Comparison of ENCODE assay signal across 27 mouse cellular contexts in genomic region chr9:58371914-58372313, GRCm38 (mm10). TPM values are rescaled to one million over a fixed set of nuclear protein-coding genes. Genes with fewer than 3 reads are reported as not detected.
DNase-seq lines count a peak whose midpoint lies in the region; ATAC-seq and TF ChIP-seq lines count a peak whose summit lies in the region.
"Had no signal": no experiment of that assay in that cellular context is flagged by ENCODE, and none has a peak within 500 bp of the region (broad histone marks: within the 10 kb centered on the region; RNA-seq: fewer than 3 reads in every experiment).

No protein-coding gene starts in this region.

- no peak overlapping the region for H3K9ac ChIP-seq in kidney, postnatal 0 days (ENCODE audit: low read depth, low read length)
- no peak overlapping the region for H3K9ac ChIP-seq in kidney, embryonic 16.5 days (replicated peaks; ENCODE audit: low read length)
- H3K9ac ChIP-seq: forebrain, embryonic 15.5 days; heart, embryonic 12.5 days; hindbrain, embryonic 15.5 days had no signal

- no peak overlapping the region for H3K4me2 ChIP-seq in kidney, postnatal 0 days (ENCODE audit: low read length)
- no peak overlapping the region for H3K4me2 ChIP-seq in kidney, embryonic 16.5 days (replicated peaks; ENCODE audit: low read depth, low read length)
- H3K4me2 ChIP-seq: forebrain, embryonic 15.5 days; heart, embryonic 12.5 days; hindbrain, embryonic 15.5 days had no signal

- no peaks in the 10 kb centered on the region for H3K4me1 ChIP-seq in kidney, postnatal 0 days (replicated peaks; ENCODE audit: insufficient read depth, low read length)
- H3K4me1 ChIP-seq in kidney, embryonic 16.5 days (ENCODE audit: insufficient read depth, low read length), result no peaks in the 10 kb centered on the region; the same call in 1 of the 2 replicates
- no peaks in the 10 kb centered on the region for H3K4me1 ChIP-seq in testis, adult 2 months (ENCODE audit: control insufficient read depth, insufficient read depth, low read length)
- H3K4me1 ChIP-seq: heart, embryonic 12.5 days had no signal

- 28% methylated on average over 8 of the region's 8 CpGs for WGBS in kidney, postnatal 0 days
- 38% methylated on average over 8 of the region's 8 CpGs for WGBS in kidney, embryonic 16.5 days

- TF ChIP-seq POLR2A in testis, adult 2 months (IDR thresholded peaks at IDR 0.05; ENCODE audit: control insufficient read depth, low read depth, low read length), result no peak

- no peaks in the 10 kb centered on the region for H3K36me3 ChIP-seq in kidney, postnatal 0 days (ENCODE audit: insufficient read depth, low read length)
- H3K36me3 ChIP-seq in kidney, embryonic 16.5 days (ENCODE audit: insufficient read depth, low read length), result no peaks in the 10 kb centered on the region
- no peaks in the 10 kb centered on the region for H3K36me3 ChIP-seq in testis, adult 2 months (ENCODE audit: control insufficient read depth, insufficient read depth, low read length)
- H3K36me3 ChIP-seq: forebrain, embryonic 15.5 days; heart, embryonic 12.5 days; hindbrain, embryonic 10.5 days; hindbrain, embryonic 15.5 days had no signal

- no peak for TF ChIP-seq CTCF in kidney, postnatal 0 days (IDR thresholded peaks at IDR 0.05; ENCODE audit: low read depth)
- TF ChIP-seq CTCF in testis, adult 2 months (IDR thresholded peaks at IDR 0.05; ENCODE audit: control insufficient read depth, insufficient read depth, insufficient replicate concordance, low read depth, low read length), result no peak

- H3K27ac ChIP-seq in kidney, postnatal 0 days, result no peak overlapping the region
- H3K27ac ChIP-seq in kidney, embryonic 16.5 days (ENCODE audit: low read length), result no peak overlapping the region
- H3K27ac ChIP-seq in testis, adult 2 months (ENCODE audit: control insufficient read depth, insufficient read depth, low read depth, low read length), result no peak overlapping the region
- H3K27ac ChIP-seq: forebrain, embryonic 15.5 days; hindbrain, embryonic 10.5 days; hindbrain, embryonic 15.5 days had no signal

- no peaks in the 10 kb centered on the region for H3K9me3 ChIP-seq in kidney, postnatal 0 days (replicated peaks; ENCODE audit: low read length)
- H3K9me3 ChIP-seq in kidney, embryonic 16.5 days (ENCODE audit: low read length), result no peaks in the 10 kb centered on the region
- H3K9me3 ChIP-seq: forebrain, embryonic 15.5 days; heart, embryonic 12.5 days; hindbrain, embryonic 10.5 days; hindbrain, embryonic 15.5 days had no signal

- no peak for ATAC-seq in kidney, postnatal 0 days (replicated peaks; ENCODE audit: low FRiP score, low read depth)
- no peak for ATAC-seq in kidney, embryonic 16.5 days (ENCODE audit: low FRiP score, low TSS enrichment)
- ATAC-seq: forebrain, embryonic 15.5 days; inflammation-experienced regulatory T-cells, adult 6 months had no signal

- intact Hi-C loops in gastrocnemius, postnatal 36 days (cut with DNase I), result loop anchor here (2.0 to 10.0 kb wide), 3 partner anchors 41 to 337 kb away; no protein-coding TSS in a partner anchor

- DNase-seq in embryo, embryonic 11 days, result peak; percentile 48
- no peak for DNase-seq in embryo, embryonic 10 days (ENCODE audit: low spot score)
- DNase-seq in kidney, postnatal 0 days (ENCODE audit: low spot score), result peak; percentile 18
- no peak for DNase-seq in testis, postnatal 10 days (ENCODE audit: low spot score)
- DNase-seq in telencephalon, adult 2 months (ENCODE audit: low read depth, low spot score), result peak; percentile 24
- no peak for DNase-seq in gastrocnemius, postnatal 36 days
- DNase-seq: adrenal gland, postnatal 10 days; cerebellum, adult 18-20 months; cerebellum, adult 9-11 months; cerebellum, postnatal 36 days; gastrocnemius, postnatal 14 days had no signal

- H3K27me3 ChIP-seq in kidney, postnatal 0 days (ENCODE audit: insufficient read depth, low read length), result no peaks in the 10 kb centered on the region
- H3K27me3 ChIP-seq in kidney, embryonic 16.5 days (ENCODE audit: insufficient read depth, low read length), result no peaks in the 10 kb centered on the region
- H3K27me3 ChIP-seq in testis, adult 2 months (ENCODE audit: control insufficient read depth, insufficient read depth, low read length), result no peaks in the 10 kb centered on the region
- H3K27me3 ChIP-seq: forebrain, embryonic 15.5 days; hindbrain, embryonic 15.5 days had no signal

- no peak overlapping the region for H3K4me3 ChIP-seq in kidney, postnatal 0 days (replicated peaks; ENCODE audit: low read depth, low read length)
- H3K4me3 ChIP-seq in kidney, embryonic 16.5 days (ENCODE audit: low read length), result no peak overlapping the region
- peak overlapping the region; percentile 75 for H3K4me3 ChIP-seq in testis, adult 2 months (ENCODE audit: control insufficient read depth, low read depth, low read length)
- H3K4me3 ChIP-seq: forebrain, embryonic 15.5 days; heart, embryonic 12.5 days; hindbrain, embryonic 10.5 days; hindbrain, embryonic 15.5 days had no signal

RNA-seq across cellular contexts. Expression of gene Tbc1d21, which starts 1.7 kb away (rescaled TPM):
- not detected in 2 replicates for polyA plus RNA-seq in kidney, postnatal 0 days (2015; fragmentation: Nextera tagmentation; extraction: Ambion mirVana)
- polyA plus RNA-seq in kidney, embryonic 16.5 days (2015; fragmentation: Nextera tagmentation; extraction: Ambion mirVana), result not detected in 2 replicates
- 228 and 233 TPM in 2 replicates for polyA plus RNA-seq in testis, adult 2 months (2012; rRNA removed)
- total RNA-seq in gastrocnemius, postnatal 36 days (2021), result not detected
- total RNA-seq: adrenal gland, postnatal 10 days; gastrocnemius, adult 18-20 months; gastrocnemius, postnatal 14 days; granulocyte monocyte progenitor cell, adult 5-6 weeks; heart, adult 8-10 months; heart, postnatal 25 days; MEL had no signal
- polyA plus RNA-seq: C2C12; forebrain, embryonic 11.5 days; forebrain, embryonic 15.5 days; frontal cortex, adult 2 months; heart, embryonic 12.5 days; heart, embryonic 16.5 days; hindbrain, embryonic 10.5 days; hindbrain, embryonic 15.5 days; inflammation-experienced regulatory T-cells, adult 6 months had no signal

RNA-seq across cellular contexts. Expression of gene Loxl1, which starts 58.9 kb away (rescaled TPM):
- polyA plus RNA-seq in kidney, postnatal 0 days (2015; fragmentation: Nextera tagmentation; extraction: Ambion mirVana), result 60.9 and 62.2 TPM in 2 replicates
- polyA plus RNA-seq in kidney, embryonic 16.5 days (2015; fragmentation: Nextera tagmentation; extraction: Ambion mirVana), result 32.7 and 36.6 TPM in 2 replicates
- 18.5 and 21.0 TPM in 2 replicates for polyA plus RNA-seq in testis, adult 2 months (2012; rRNA removed)
- 10 to 100 TPM; 13.9 to 14.3 TPM for total RNA-seq in gastrocnemius, postnatal 36 days (2021)
- total RNA-seq: granulocyte monocyte progenitor cell, adult 5-6 weeks; MEL had no signal
- polyA plus RNA-seq: inflammation-experienced regulatory T-cells, adult 6 months had no signal

Comparison
In these comparisons a context has a peak if more than half of its experiments do, and no peak if none do; other contexts are left out.
1. DNase-seq: peak in embryo, embryonic 11 days (single experiment), kidney, postnatal 0 days (single experiment) and telencephalon, adult 2 months (single experiment); none in embryo, embryonic 10 days (single experiment), testis, postnatal 10 days (single experiment) and gastrocnemius, postnatal 36 days (0 of 2).
2. RNA of gene Tbc1d21, which starts 1.7 kb away (polyA plus RNA-seq): 228 to 233 TPM in testis, adult 2 months; not detected in kidney, postnatal 0 days and not detected in kidney, embryonic 16.5 days; every median in the first group is over 100 times any median in the second.